Mouse (Mus musculus): ENCODE results near the gene Chrnb1.

DNA sequence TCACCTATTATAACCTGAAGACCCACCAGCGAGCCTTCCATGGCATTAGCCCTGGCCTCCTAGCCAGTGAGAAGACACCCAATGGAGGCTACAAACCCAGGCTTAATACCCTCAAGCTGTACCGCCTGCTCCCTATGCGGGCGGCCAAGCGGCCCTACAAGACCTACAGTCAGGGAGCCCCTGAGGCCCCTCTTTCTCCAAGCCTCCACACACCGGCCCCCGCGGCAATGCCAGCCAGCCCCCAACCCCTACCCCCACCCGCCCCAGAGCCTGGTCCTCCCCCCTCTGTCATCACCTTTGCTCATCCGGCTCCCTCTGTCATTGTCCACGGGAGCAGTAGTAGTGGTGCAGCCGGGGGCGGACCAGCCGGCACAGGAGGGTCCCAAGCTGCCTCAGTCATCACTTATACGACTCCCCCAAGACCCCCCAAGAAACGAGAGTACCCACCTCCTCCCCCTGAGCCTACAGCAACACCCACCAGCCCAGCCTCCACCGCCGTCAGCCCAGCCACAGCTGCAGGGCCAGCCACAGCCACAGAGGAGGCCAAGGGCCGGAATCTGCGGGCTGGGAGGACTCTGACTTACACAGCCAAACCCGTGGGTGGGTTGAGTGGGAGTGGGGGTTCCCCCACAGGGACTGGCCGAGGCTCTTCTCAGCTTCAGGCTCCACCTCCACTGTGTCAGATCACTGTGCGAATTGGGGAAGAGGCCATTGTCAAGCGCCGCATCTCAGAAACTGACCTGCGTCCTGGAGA, 18.1 kb downstream of the Chrnb1 start:
- TF ChIP-seq POLR2A (IDR thresholded peaks at IDR 0.05; ENCODE audit: borderline replicate concordance, extremely low read depth, insufficient read depth, insufficient read length, poor library complexity, severe bottlenecking) (no peak), CTCF (IDR thresholded peaks at IDR 0.05; ENCODE audit: borderline replicate concordance, extremely low read depth, insufficient read depth, insufficient read length) (no peak)
